ENCODE assay signal across 25 mouse cellular contexts in the genomic region with DNA sequence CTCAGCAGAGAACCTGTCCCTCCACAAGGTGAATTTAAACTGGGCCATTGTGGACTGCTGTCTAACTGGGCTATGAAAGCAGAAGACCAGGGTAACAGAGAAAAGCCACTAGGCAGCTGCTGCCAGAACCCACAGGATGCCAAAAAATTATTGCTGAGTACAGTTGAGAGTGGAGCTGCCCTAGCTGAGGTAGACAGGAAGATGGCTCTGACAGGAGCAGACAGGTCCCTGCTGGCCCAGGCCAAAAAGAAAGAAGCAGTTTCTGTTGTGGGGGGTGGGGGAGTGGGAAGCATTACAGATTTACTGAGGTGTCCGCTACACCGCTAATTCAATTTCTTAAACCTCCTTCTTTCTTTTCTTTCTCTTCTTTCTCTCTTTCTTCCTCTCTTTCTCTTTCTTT. TPM values are rescaled to one million over a fixed set of nuclear protein-coding genes. Genes with fewer than 3 reads are reported as not detected.
"Had no signal": no experiment of that assay in that cellular context is flagged by ENCODE, and none has a peak within 500 bp of the region (broad histone marks: within the 10 kb centered on the region; RNA-seq: fewer than 3 reads in every experiment).

No protein-coding gene starts in this region.

- H3K27ac ChIP-seq: lung, embryonic 15.5 days; macrophage; midbrain, embryonic 13.5 days; midbrain, embryonic 15.5 days; neural tube, embryonic 12.5 days; stomach, embryonic 15.5 days; stomach, postnatal 0 days had no signal

- DNase-seq: liver, postnatal 0 days; lung, adult 2 months; lung, postnatal 14 days; lung, postnatal 36 days; retina, postnatal 1 day; right cerebral cortex, adult 18-20 months; thymus, adult 2 months; thymus, postnatal 25 days; thymus, postnatal 4 days had no signal

- H3K27me3 ChIP-seq: lung, embryonic 15.5 days; megakaryocyte, embryonic 14.5 days; midbrain, embryonic 13.5 days; midbrain, embryonic 15.5 days; neural tube, embryonic 12.5 days; stomach, embryonic 15.5 days had no signal

- H3K4me1 ChIP-seq: midbrain, embryonic 15.5 days; neural tube, embryonic 12.5 days had no signal

- ATAC-seq: liver, postnatal 0 days; lung, postnatal 0 days; midbrain, embryonic 13.5 days; midbrain, embryonic 15.5 days had no signal

- H3K4me3 ChIP-seq: lung, embryonic 15.5 days; megakaryocyte, embryonic 14.5 days; midbrain, embryonic 13.5 days; midbrain, embryonic 15.5 days; neural tube, embryonic 12.5 days; stomach, embryonic 15.5 days had no signal

RNA-seq across cellular contexts. Expression of a gene that starts 16.6 kb away (rescaled TPM):
- total RNA-seq: midbrain, postnatal 0 days; monocyte, adult 5-6 weeks; neutrophil, adult 5-6 weeks had no signal
- polyA plus RNA-seq: liver, postnatal 0 days; macrophage; midbrain, embryonic 11.5 days; midbrain, embryonic 13.5 days; neural tube, embryonic 14.5 days; stomach, embryonic 15.5 days had no signal

RNA-seq across cellular contexts. Expression of a gene that starts 16.7 kb away (rescaled TPM):
- total RNA-seq: megakaryocyte progenitor cell, adult 5-6 weeks; midbrain, postnatal 0 days; monocyte, adult 5-6 weeks; neutrophil, adult 5-6 weeks had no signal
- polyA plus RNA-seq: liver, postnatal 0 days; lung, embryonic 15.5 days; lung, postnatal 0 days; macrophage; midbrain, embryonic 11.5 days; midbrain, embryonic 13.5 days; midbrain, embryonic 15.5 days; midbrain, postnatal 0 days; neural tube, embryonic 12.5 days; neural tube, embryonic 14.5 days; spleen, adult 2 months; stomach, embryonic 15.5 days; stomach, postnatal 0 days had no signal
